Comparison of ENCODE assay signal across 8 mouse cellular contexts in genomic region chr3:53729810-53730209, GRCm38 (mm10).
DNase-seq lines count a peak whose midpoint lies in the region; ATAC-seq lines count a peak whose summit lies in the region.

No protein-coding gene starts in this region.

- DNase-seq in adrenal gland, adult (ENCODE audit: inconsistent age in 2 of 2, low spot score in 1 of 2): peak; percentile 42 to 77
- no peak for DNase-seq in adrenal gland, adult 8-10 months
- peak; percentile 24 for DNase-seq in ovary, postnatal 14 days (ENCODE audit: low spot score)
- no peak for DNase-seq in ovary, postnatal 10 days (ENCODE audit: low spot score)
- DNase-seq in kidney, postnatal 36 days: peak; percentile 47 to 80
- DNase-seq in lung, postnatal 25 days (ENCODE audit: low spot score): peak; percentile 14
- DNase-seq in yolk sac, embryonic 10.5 days (ENCODE audit: low spot score): peak; percentile 20

- ATAC-seq in granulocyte monocyte progenitor cell, adult 5-6 weeks (replicated peaks; ENCODE audit: poor library complexity, severe bottlenecking): peak; percentile 55; the same call in 1 of the 2 replicates

Comparison
In these comparisons a context has a peak if more than half of its experiments do, and no peak if none do; other contexts are left out.
1. DNase-seq: peak in adrenal gland, adult (2 of 2), ovary, postnatal 14 days (single experiment), kidney, postnatal 36 days (2 of 2), lung, postnatal 25 days (single experiment) and yolk sac, embryonic 10.5 days (single experiment); none in adrenal gland, adult 8-10 months (single experiment) and ovary, postnatal 10 days (single experiment).